Mouse (Mus musculus): ENCODE measurements around the gene Lyl1.

- no peak for TF ChIP-seq SRF (IDR thresholded peaks at IDR 0.05; ENCODE audit: control insufficient read depth, insufficient read length, low read depth)
- TF ChIP-seq POLR2A (IDR thresholded peaks at IDR 0.05; ENCODE audit: insufficient read length, low read depth), result no peak
Measured at GRCm38 (mm10) chr8:84733959-84734358, 32.7 kb downstream of the Lyl1 start.

All from myocyte (in vitro differentiated cells).